Mouse (Mus musculus) liver, adult 2 months (tissue): ENCODE measurements around the gene Uspl1.

ENCODE experiments used
- CTCF ChIP-seq: fragments of 200-500 bp; IDR thresholded peaks from 2 replicates; pipeline ENCODE4 v1.5.1; 2011; ENCODE audit warnings: low read depth, low read length, control low read depth
- POLR2A ChIP-seq: fragments of 200-500 bp; IDR thresholded peaks from 2 replicates; pipeline ENCODE4 v1.6.1; 2011; ENCODE audit warnings: low read length, control low read depth; ENCODE audit not compliant: insufficient read depth; ENCODE audit errors: extremely low read depth

DNA sequence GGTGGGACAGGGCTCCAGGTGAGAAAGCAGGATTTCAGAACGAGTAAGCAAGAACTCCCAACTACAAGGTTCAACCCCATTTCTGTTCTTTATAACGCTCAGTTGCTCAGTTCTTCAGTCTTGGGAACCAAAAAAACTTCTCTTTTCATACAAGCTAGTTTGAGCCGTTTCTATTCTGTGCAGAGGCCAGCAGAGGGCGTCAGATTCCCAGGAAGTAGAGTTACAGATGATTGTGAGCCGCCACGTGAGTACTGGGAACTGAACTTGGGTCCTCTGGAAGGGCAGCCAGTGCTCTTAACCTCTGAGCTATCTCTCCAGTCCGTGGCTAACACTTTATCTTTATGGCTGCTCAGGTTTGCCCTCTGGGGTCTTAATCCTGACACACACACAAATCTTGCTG lies 77.3 kb downstream of the Uspl1 start:
- TF ChIP-seq POLR2A (no peak), CTCF (no peak)
